Mouse (Mus musculus) liver, adult 2 months (tissue): ENCODE results near the gene Aqp5.

ENCODE experiments used
- CTCF ChIP-seq: fragments of 200-500 bp; IDR thresholded peaks from 2 replicates; pipeline ENCODE4 v1.5.1; 2011; ENCODE audit warnings: low read depth, low read length, control low read depth
- POLR2A ChIP-seq: fragments of 200-500 bp; IDR thresholded peaks from 2 replicates; pipeline ENCODE4 v1.6.1; 2011; ENCODE audit warnings: low read length, control low read depth; ENCODE audit not compliant: insufficient read depth; ENCODE audit errors: extremely low read depth

DNA sequence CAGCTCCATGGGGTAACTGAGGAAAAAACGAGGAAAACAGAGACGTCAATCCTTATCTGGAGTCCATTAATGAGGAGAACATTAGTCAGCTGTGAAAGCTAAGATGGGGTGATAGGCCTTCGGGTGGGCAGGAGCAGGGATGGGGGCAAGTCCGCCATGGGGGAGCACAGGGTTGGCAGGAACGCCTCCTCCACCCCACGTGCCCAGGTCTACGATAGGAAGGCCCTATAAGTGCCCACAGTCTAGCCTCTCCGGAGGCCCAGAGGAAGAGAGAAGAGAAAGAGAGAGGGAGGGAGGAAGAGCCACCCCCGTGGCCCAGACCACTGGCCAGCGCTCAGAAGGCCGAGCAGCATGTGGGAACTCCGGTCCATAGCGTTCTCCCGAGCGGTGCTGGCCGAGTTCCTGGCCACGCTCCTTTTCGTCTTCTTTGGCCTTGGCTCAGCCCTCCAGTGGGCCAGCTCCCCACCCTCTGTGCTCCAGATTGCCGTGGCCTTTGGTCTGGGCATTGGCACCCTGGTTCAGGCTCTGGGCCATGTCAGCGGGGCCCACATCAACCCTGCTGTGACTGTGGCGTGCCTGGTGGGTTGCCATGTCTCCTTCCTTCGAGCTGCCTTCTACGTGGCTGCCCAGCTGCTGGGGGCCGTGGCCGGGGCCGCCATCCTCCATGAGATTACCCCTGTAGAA lies 11.6 kb upstream of the Aqp5 start, which contains the start of gene Aqp2:
- TF ChIP-seq POLR2A (no peak), CTCF (no peak)
